Mouse (Mus musculus) heart, postnatal 0 days (tissue): ENCODE measurements around the gene Syngr1.

Source experiments
- CTCF ChIP-seq: IDR thresholded peaks from 2 replicates; pipeline ENCODE4 v1.5.1; 2016; ENCODE audit warnings: antibody characterized with exemption, control low read depth, low read depth
- EP300 ChIP-seq: IDR thresholded peaks from 2 replicates; pipeline ENCODE4 v1.6.1; 2016; ENCODE audit warnings: antibody characterized with exemption, low read depth

DNA sequence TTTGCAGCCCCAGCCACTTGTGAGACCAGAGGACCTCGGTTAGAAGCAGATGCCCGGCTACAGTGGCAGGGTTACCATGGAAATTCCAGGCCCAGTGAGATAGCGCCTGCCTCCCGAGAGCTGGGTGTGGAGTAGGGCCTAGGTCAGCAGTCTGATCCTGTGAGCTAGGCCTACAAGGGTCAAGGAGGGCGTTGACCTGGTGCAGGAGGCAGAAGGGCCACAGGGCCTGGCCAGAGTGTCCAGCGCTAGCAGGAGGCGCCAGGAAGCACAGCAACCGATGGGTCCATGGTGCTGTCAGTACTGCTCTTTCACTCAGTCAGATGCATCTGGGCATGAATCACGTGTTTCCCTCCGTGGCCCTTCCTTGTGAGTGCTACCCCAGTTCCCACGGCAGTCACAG, 62.6 kb downstream of the Syngr1 start:
- TF ChIP-seq CTCF (no peak), EP300 (no peak)
